Comparison of ENCODE assay signal across 12 mouse cellular contexts in genomic region chr7:139971436-139971835, GRCm38 (mm10). TPM values are rescaled to one million over a fixed set of nuclear protein-coding genes. Genes with fewer than 3 reads are reported as not detected.
DNase-seq lines count a peak whose midpoint lies in the region; ATAC-seq and TF ChIP-seq lines count a peak whose summit lies in the region.
"Had no signal": no experiment of that assay in that cellular context is flagged by ENCODE, and none has a peak within 500 bp of the region (broad histone marks: within the 10 kb centered on the region; RNA-seq: fewer than 3 reads in every experiment).

No protein-coding gene starts in this region.

- peaks cover 33% of the 10 kb centered on the region; the same call in 1 of the 2 replicates for H3K4me1 ChIP-seq in spleen, adult 2 months (ENCODE audit: control insufficient read depth, insufficient read depth, insufficient read length)
- H3K4me1 ChIP-seq in small intestine, adult 2 months (ENCODE audit: control insufficient read depth, insufficient read depth, insufficient read length, low read length), result no peaks in the 10 kb centered on the region; the same call in none of the 2 replicates
- H3K4me1 ChIP-seq in cerebellum, adult 2 months (ENCODE audit: control insufficient read depth, insufficient read depth, low read length), result no peaks in the 10 kb centered on the region

- no peak for TF ChIP-seq POLR2A in spleen, adult 2 months (IDR thresholded peaks at IDR 0.05; ENCODE audit: low read depth, low read length)
- TF ChIP-seq POLR2A in small intestine, adult 2 months (IDR thresholded peaks at IDR 0.05; ENCODE audit: low read depth, low read length), result no peak
- no peak for TF ChIP-seq POLR2A in cerebellum, adult 2 months (IDR thresholded peaks at IDR 0.05; ENCODE audit: borderline replicate concordance, insufficient read depth, low read length)

- H3K4me3 ChIP-seq in spleen, adult 2 months (ENCODE audit: extremely low read depth, insufficient read depth, insufficient read length), result no peak overlapping the region
- no peak overlapping the region for H3K4me3 ChIP-seq in small intestine, adult 2 months (ENCODE audit: low read depth, low read length)
- no peak overlapping the region for H3K4me3 ChIP-seq in cerebellum, adult 2 months (replicated peaks; ENCODE audit: insufficient read depth, low read depth, low read length)
- H3K4me3 ChIP-seq in layer of hippocampus, adult 2 months, result no peak overlapping the region
- H3K4me3 ChIP-seq: limb, embryonic 12.5 days had no signal

- no peaks in the 10 kb centered on the region for H3K36me3 ChIP-seq in spleen, adult 2 months (ENCODE audit: control insufficient read depth, insufficient read depth, low read length)
- no peaks in the 10 kb centered on the region for H3K36me3 ChIP-seq in small intestine, adult 2 months (ENCODE audit: control insufficient read depth, insufficient read depth, low read length)
- H3K36me3 ChIP-seq: limb, embryonic 12.5 days had no signal

- peak overlapping the region; percentile 32; the same call in 1 of the 2 replicates for H3K27ac ChIP-seq in spleen, adult 2 months (ENCODE audit: insufficient read depth, low read length)
- peak overlapping the region; percentile 56 for H3K27ac ChIP-seq in small intestine, adult 2 months (ENCODE audit: insufficient read depth, low read depth, low read length)
- H3K27ac ChIP-seq in cerebellum, adult 2 months (ENCODE audit: insufficient read depth, low read length), result no peak overlapping the region
- no peak overlapping the region for H3K27ac ChIP-seq in layer of hippocampus, adult 2 months
- H3K27ac ChIP-seq: kidney, postnatal 0 days; limb, embryonic 12.5 days had no signal

- no peaks in the 10 kb centered on the region for H3K27me3 ChIP-seq in spleen, adult 2 months (ENCODE audit: control insufficient read depth, insufficient read depth, low read length)
- no peaks in the 10 kb centered on the region for H3K27me3 ChIP-seq in small intestine, adult 2 months (ENCODE audit: control insufficient read depth, insufficient read depth, low read length)
- H3K27me3 ChIP-seq in cerebellum, adult 2 months (ENCODE audit: control insufficient read depth, insufficient read depth, low read length), result no peaks in the 10 kb centered on the region

- 23% methylated on average over 6 of the region's 6 CpGs for WGBS in spleen, adult 2 months
- WGBS in small intestine, adult 2 months, result 63% methylated on average over 6 of the region's 6 CpGs
- 74% methylated on average over 6 of the region's 6 CpGs for WGBS in cerebellum, adult 2 months

- no peak for TF ChIP-seq CTCF in spleen, adult 2 months (IDR thresholded peaks at IDR 0.05; ENCODE audit: extremely low read depth, insufficient read depth, insufficient read length, insufficient replicate concordance)
- TF ChIP-seq CTCF in small intestine, adult 2 months (IDR thresholded peaks at IDR 0.05; ENCODE audit: extremely low read depth, insufficient read length, insufficient replicate concordance, low read depth, low read length), result no peak
- no peak for TF ChIP-seq CTCF in cerebellum, adult 2 months (IDR thresholded peaks at IDR 0.05; ENCODE audit: borderline replicate concordance, insufficient read depth, low read depth, low read length)
- TF ChIP-seq CTCF in layer of hippocampus, adult 2 months (conservative IDR thresholded peaks at IDR 0.05), result no peak

- ATAC-seq in hematopoietic stem cell, adult 5-6 weeks (replicated peaks in 1 of 2; ENCODE audit: insufficient read depth in 1 of 2, low FRiP score in 2 of 2, low TSS enrichment in 1 of 2, low read depth in 1 of 2, poor library complexity in 2 of 2, severe bottlenecking in 2 of 2), result peak; percentile 47 to 67

- no peak for DNase-seq in spleen, adult 2 months (ENCODE audit: low read depth in 1 of 2, low spot score in 2 of 2)
- no peak for DNase-seq in spleen, postnatal 14 days (ENCODE audit: low spot score in 2 of 2)
- peak; percentile 57 for DNase-seq in MN1 (ENCODE audit: low spot score)
- DNase-seq in cerebellum, adult 9-10 months, result no peak
- no peak for DNase-seq in cerebellum, adult 2 months
- DNase-seq in layer of hippocampus, adult 2 months (ENCODE audit: low spot score in 2 of 2), result no peak
- DNase-seq: cerebellum, postnatal 36 days; heart, postnatal 10 days had no signal

RNA-seq across cellular contexts. Expression of gene 6430531B16Rik, which starts 7.1 kb away (rescaled TPM):
- polyA plus RNA-seq in spleen, adult 2 months (2012; rRNA removed), result 0.14 and 0.22 TPM in 2 replicates
- total RNA-seq in hematopoietic stem cell, adult 5-6 weeks (2017), result 1.1 TPM in 1 of 2 replicates, not detected in the other
- 0.06 and 0.16 TPM in 2 replicates for polyA plus RNA-seq in small intestine, adult 2 months (2012; rRNA removed)
- polyA plus RNA-seq in cerebellum, adult 2 months (2012; rRNA removed), result 0.21 and 0.39 TPM in 2 replicates
- 1 to 10 TPM; 1.3 to 1.5 TPM for total RNA-seq in layer of hippocampus, adult 2 months (2021)
- total RNA-seq: heart, postnatal 10 days had no signal

RNA-seq across cellular contexts. Expression of gene Adam8, which starts 20.9 kb away (rescaled TPM):
- 23.2 and 26.2 TPM in 2 replicates for polyA plus RNA-seq in spleen, adult 2 months (2012; rRNA removed)
- total RNA-seq in hematopoietic stem cell, adult 5-6 weeks (2017), result 5.7 and 14.3 TPM in 2 replicates
- polyA plus RNA-seq in small intestine, adult 2 months (2012; rRNA removed), result 4.9 and 7.3 TPM in 2 replicates
- polyA plus RNA-seq in cerebellum, adult 2 months (2012; rRNA removed), result 2.8 and 4.1 TPM in 2 replicates
- 1 to 10 TPM; 3.4 to 6.0 TPM for total RNA-seq in layer of hippocampus, adult 2 months (2021)

RNA-seq across cellular contexts. Expression of gene Utf1, which starts 27.8 kb away (rescaled TPM):
- 1.1 and 2.3 TPM in 2 replicates for polyA plus RNA-seq in spleen, adult 2 months (2012; rRNA removed)
- not detected in 2 replicates for total RNA-seq in hematopoietic stem cell, adult 5-6 weeks (2017)
- 0.20 and 0.67 TPM in 2 replicates for polyA plus RNA-seq in small intestine, adult 2 months (2012; rRNA removed)
- polyA plus RNA-seq in cerebellum, adult 2 months (2012; rRNA removed), result 0.16 TPM in 1 of 2 replicates, not detected in the other
- total RNA-seq in layer of hippocampus, adult 2 months (2021), result not detected
- total RNA-seq: heart, postnatal 10 days had no signal
- polyA plus RNA-seq: kidney, postnatal 0 days had no signal

Comparison
In these comparisons a context has a peak if more than half of its experiments do, and no peak if none do; other contexts are left out.
1. H3K27ac ChIP-seq: peak in spleen, adult 2 months (single experiment) and small intestine, adult 2 months (single experiment); none in cerebellum, adult 2 months (single experiment) and layer of hippocampus, adult 2 months (single experiment).